Mouse (Mus musculus) kidney, adult 9 months (tissue): ENCODE measurements around the gene Abhd18.

Experiments used
- DNase-seq: peaks from one replicate; pipeline ENCODE4 v3.0.0; 2022

The Abhd18 gene

DNA sequence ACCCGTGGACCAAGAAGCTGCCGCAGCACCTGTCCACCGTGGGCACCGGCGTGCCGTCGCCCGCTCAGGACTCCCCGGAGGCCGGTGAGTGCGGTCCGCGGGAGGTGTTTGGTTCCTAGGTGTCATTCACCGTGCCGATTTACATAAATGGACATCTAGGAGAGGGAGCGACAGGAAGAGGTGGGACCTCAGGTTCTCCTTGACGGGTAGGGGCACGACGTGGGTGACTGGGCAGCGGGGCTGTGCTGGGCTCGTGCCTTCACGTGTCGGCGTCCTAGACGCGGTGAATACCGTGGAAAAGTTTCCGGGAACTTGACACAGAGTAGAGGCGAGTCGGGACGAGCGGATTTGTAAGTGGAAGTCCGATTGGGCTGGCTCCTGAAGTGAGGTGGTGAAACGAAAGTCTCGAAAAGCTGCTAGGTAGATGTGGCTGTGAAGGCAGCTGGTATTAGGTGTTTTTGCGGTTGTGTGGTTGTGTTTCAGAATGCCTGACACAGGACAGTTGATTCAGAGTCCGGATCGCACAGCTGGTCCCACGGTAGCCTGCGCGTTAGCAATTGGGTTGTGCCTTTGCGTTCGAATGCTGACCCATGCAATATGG lies 103.9 kb downstream of the Abhd18 start:
- peak; percentile 83 for DNase-seq

DNA sequence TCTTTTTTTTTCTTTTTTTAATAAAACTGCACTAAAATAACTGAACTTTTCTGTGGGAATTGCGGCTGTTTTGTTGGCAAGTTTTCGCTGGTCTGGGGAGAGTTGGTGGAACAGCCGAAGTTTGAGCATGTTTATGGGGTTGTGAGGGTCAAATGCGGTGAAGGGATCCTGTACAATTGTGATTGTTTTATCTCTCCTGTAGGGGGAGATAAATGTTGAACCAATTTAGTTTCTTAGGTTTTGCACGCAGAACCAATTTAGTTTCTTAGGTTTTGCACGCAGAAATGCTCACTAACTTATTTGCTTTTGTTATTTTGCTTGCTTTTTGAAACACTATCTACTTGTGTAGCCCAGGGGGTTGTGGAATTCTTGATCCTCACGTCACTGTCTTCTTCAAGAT lies 104.6 kb downstream of the Abhd18 start:
- DNase-seq: peak; percentile 26

DNA sequence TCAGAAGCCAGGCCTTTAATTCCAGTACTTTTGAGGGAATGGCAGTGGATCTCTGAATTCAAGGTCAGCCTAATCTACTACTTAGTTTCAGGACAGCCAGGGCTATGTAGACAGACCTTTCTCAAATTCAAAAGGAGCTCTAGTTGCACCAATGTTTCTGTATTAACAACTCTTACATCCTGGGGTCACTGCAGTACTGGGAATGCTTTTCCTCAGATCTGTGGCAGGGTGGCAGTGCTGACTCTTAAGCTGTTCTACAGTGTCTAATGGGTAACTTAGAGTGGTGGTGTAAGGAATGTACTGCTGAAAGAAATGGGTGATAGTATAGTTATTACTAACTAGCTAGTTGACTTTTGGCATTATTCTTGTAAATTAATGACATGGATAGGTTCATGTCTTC lies 105.8 kb downstream of the Abhd18 start:
- DNase-seq: peak; percentile 70

DNA sequence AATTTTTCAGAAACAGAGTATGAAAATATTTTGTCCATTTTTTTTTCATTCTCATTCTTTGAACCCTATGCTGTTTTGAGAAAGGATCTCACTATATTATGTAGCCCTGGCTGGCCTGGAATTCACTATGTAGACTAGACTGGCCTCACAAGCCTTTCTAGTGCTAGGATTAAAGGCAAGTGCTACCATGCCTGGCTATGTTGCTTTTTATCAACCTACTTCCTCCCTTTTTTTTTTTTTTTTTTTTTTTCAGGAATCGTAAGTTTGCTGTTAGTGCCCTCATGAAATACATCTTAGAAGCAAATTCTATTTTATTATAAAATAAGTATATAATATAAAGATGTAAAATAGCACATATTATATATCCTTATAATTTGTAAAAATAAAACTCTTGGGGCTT lies 108.0 kb downstream of the Abhd18 start:
- DNase-seq: no peak

DNA sequence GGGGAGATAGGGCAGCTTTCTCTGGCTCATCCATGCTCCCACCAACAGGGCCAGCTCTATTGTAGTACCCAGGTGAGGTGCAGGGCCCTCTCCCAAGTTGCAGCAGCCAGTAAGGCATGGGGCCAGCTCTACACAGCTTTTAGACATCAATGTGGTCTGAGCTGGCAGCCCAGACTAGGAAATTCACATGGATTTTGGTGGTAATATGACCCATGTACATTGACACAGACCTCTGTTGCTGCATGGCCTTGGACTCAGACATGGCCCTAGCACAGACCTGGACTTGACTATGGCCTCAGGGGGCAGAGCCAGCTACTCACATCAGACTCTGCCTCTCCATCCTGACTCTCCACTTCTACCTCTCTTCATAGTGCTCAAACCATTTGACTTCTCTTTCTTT lies 112.1 kb downstream of the Abhd18 start:
- no peak for DNase-seq

DNA sequence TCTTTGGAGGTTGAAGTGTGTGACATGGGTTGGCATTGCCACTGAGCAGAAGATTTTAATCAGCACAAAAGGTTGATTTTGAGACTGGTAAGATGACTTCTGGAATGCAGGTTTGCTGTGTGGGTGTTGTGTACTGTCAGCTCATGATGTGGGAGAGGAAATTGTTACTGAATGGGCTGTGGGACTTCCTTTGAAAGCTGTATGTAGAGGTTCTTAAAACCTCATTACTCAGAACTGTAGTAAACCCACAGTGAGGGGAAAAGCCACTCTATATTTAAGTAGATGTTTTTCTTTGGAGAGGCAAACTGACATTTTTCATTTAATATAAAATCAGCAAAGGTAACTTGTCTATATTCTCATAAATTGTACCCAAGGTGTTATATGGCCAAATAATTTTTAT lies 134.0 kb downstream of the Abhd18 start:
- DNase-seq: no peak

DNA sequence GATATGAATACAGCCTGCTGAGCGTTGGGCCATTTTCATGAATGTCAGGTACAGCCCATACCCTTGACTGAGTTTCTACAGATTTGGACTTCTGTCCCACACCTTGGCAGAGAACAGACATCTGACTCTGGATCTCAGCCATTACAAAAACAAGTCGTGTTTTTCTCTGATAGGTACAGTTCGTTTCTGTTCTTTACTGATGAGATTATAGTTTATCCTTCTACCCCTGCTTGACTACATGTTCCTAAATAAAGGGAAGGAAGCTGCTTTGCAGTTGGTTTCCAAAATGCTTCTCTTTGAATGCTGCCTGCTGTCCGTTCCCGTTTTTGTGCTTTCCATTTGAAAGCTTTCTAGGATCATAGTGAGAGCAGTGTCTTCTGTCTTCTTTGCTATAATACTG lies 140.8 kb downstream of the Abhd18 start:
- DNase-seq: no peak
